Mouse (Mus musculus) spleen, postnatal 36 days (tissue): ENCODE measurements around the gene Gm42906.

ENCODE experiments used
- DNase-seq, 2 experiments: peaks; one replicate each; pipeline ENCODE4 v3.0.0; 2022; ENCODE audit warnings: low spot score in 2 of 2, mixed read lengths in 1 of 2

Gene Gm42906

GRCm38 (mm10) chr5:151151549-151151948 lies 276.4 kb downstream of the Gm42906 start:
- no peak for DNase-seq

- no peak for DNase-seq
These were observed 278.5 kb downstream of the Gm42906 start for GRCm38 (mm10) chr5:151149509-151149908.

- DNase-seq: no peak
These were observed 279.9 kb downstream of the Gm42906 start for GRCm38 (mm10) chr5:151148079-151148478.

- DNase-seq: no peak
These were observed 282.2 kb downstream of the Gm42906 start for GRCm38 (mm10) chr5:151145807-151146206.

- DNase-seq: no peak
These were observed 284.0 kb downstream of the Gm42906 start for GRCm38 (mm10) chr5:151143955-151144354.

- DNase-seq: no peak
These were observed 285.0 kb downstream of the Gm42906 start for GRCm38 (mm10) chr5:151142671-151143601.

- DNase-seq: no peak
These were observed 285.7 kb downstream of the Gm42906 start for GRCm38 (mm10) chr5:151142241-151142640.

- no peak for DNase-seq
These were observed 290.1 kb downstream of the Gm42906 start for GRCm38 (mm10) chr5:151137901-151138300.

- DNase-seq: no peak
These were observed 290.7 kb downstream of the Gm42906 start for GRCm38 (mm10) chr5:151137311-151137710.

- no peak for DNase-seq
These were observed 292.0 kb downstream of the Gm42906 start for GRCm38 (mm10) chr5:151135965-151136364.

- DNase-seq: no peak
These were observed 292.7 kb downstream of the Gm42906 start for GRCm38 (mm10) chr5:151135078-151135826.

- DNase-seq: no peak
These were observed 293.8 kb downstream of the Gm42906 start for GRCm38 (mm10) chr5:151134202-151134601.

GRCm38 (mm10) chr5:151133744-151134143 lies 294.2 kb downstream of the Gm42906 start:
- no peak for DNase-seq

- DNase-seq: no peak
These were observed 298.2 kb downstream of the Gm42906 start for GRCm38 (mm10) chr5:151129762-151130161.

- DNase-seq: no peak
These were observed 300.7 kb downstream of the Gm42906 start for GRCm38 (mm10) chr5:151127298-151127717.

GRCm38 (mm10) chr5:151126608-151127005 lies 301.4 kb downstream of the Gm42906 start:
- DNase-seq: no peak

GRCm38 (mm10) chr5:151125985-151126607 lies 301.9 kb downstream of the Gm42906 start:
- no peak for DNase-seq

GRCm38 (mm10) chr5:151117846-151118245 lies 310.1 kb downstream of the Gm42906 start:
- DNase-seq: no peak

- DNase-seq: no peak
These were observed 311.6 kb downstream of the Gm42906 start for GRCm38 (mm10) chr5:151116192-151116887.

- DNase-seq: no peak
These were observed 315.2 kb downstream of the Gm42906 start for GRCm38 (mm10) chr5:151112743-151113142.

- DNase-seq: no peak
These were observed 316.7 kb downstream of the Gm42906 start for GRCm38 (mm10) chr5:151111080-151111871.
